Mouse (Mus musculus): Measurements from ENCODE around the gene Plxnd1.

Plxnd1 gene

GRCm38 (mm10) chr6:115916611-115917010, 78.2 kb downstream of the Plxnd1 start:
- no peak for DNase-seq (ENCODE audit: low spot score)

DNA sequence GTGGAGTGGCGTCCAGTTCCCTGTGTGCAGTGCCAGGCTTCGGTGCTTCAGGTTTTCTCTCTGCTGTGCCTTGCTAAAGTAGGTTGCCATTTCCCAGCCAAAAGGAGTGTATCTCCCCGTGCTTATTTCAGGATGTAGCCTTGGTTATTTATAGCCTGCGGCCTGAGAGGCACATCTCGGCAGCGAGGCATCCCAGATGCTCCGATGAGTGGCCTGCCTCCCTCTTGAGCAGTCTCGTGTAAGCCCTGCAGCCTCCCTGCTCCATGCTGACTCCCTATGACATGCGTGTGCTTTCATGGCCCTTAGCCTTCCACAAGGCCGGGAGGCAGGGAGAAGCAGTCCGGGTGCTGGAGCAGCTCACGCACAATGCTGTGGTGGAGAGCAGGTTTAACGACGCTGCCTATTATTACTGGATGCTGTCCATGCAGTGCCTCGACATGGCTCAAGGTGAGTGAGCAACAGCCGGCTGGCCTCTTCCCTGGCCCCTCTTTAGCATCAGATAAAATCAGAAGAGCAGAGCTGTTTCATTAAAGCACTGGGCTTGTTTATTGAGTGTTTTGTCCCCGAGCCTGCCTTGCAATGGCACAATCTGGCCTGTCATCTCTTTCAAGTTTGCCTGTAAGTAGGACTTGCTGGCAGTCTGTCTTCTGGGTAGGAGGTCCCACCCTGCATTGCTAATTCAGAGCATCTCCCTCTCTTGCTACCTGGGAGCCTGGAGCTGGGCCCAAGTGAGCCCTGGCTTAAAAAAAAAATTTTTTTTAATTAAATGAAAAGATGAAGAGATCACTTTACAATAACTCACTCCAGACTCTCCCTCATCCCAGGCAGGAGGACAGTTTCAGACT, 79.0 kb downstream of the Plxnd1 start:
- DNase-seq (ENCODE audit: low spot score), result no peak

DNA sequence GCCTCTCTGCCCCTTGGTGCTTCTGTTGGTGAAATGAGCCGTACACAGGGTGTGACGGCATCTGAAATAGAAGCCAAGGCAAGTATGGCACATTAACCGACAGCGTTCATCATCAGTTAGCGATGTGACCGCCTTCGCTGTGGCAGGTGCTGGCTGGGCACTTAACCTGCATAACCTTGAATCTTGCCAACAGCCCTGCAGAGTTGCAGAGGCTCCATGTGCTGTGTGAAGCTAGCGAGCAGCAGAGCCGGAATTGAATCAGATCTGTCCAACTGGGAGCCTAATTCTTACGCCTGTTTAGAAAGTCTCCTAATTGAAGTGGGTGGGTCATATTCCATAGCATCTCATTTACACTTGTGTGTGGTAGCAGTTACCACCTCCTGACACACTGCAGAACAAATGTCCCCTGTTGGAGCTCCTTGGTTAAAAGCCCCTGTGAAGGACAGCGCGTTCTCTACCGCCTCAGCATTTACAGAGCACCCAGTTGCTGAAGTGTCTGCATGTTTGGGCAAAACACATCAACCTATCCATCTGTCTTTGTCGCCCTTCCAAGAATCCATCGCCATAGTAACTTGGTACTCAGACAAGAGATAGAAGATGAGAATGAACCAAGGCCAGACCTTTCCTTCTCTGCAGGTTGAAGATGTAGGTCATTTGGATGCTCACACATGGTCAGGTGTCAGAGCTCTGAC, 80.1 kb downstream of the Plxnd1 start:
- DNase-seq (ENCODE audit: low spot score), result no peak

- DNase-seq (ENCODE audit: low spot score), result no peak
Observed at GRCm38 (mm10) chr6:115913482-115913881, 81.3 kb downstream of the Plxnd1 start.

DNA sequence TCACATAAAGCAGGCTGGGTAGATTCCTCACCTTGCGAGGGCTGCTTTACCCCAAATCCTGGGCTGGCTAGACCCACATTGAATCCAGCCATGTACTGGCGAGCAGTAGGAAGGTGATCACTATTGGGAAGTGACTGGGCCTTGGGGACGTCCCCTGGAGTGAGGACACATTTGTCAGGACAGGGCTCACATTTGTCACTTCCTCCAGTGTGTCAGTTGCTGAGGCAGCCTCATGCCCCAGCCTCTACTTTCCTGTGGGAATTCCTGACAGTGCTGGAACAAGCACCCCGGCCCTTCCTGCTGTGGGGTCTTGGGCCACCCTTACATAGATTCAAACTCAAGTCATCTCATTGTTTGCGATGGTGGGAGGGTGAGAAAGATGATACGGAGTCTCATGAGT, 83.0 kb downstream of the Plxnd1 start:
- DNase-seq (ENCODE audit: low spot score), result no peak

GRCm38 (mm10) chr6:115909940-115910339, 84.9 kb downstream of the Plxnd1 start:
- no peak for DNase-seq (ENCODE audit: low spot score)

DNA sequence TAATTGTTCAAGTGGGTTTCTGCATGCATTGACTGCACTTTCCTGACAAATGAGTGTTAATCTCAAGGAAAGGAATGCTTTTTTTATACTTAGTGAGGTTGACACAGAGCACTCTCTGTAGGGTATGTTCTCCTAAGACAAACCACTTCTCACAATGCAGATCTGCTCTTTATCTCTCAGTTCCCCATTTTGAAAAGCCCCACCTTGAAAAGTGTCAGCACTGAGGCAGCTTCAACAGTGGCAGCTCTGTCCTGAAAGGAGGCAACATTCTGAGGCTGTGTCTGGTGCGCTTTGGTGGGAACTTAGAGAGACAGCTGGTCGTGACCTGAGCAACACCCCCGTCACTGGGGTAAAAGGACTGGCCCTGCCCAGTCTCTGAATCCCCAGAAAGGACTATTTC, 85.8 kb downstream of the Plxnd1 start:
- DNase-seq (ENCODE audit: low spot score), result no peak

GRCm38 (mm10) chr6:115908421-115908982, 86.3 kb downstream of the Plxnd1 start:
- DNase-seq (ENCODE audit: low spot score), result no peak

GRCm38 (mm10) chr6:115906871-115907270, 87.9 kb downstream of the Plxnd1 start:
- DNase-seq (ENCODE audit: low spot score), result no peak

DNA sequence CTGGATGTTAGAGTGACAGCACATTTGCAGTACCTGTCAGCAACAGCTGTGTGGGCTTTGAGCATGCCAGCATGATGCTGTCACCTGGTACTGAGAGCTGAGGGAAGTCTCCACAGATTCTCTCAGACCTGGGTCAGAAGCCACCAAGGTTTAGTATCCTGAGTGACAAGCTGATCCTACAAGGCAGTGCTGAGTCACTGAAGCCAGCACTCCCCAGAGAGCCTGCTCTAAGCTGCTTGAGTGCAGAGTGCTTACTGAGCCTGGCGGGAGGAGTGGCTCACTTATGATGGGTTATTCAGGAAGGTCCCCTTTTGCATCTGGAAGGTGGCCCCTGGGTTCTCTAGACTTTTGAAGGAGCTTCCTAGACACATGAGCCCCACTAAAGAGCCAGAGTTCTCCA, 88.3 kb downstream of the Plxnd1 start:
- no peak for DNase-seq (ENCODE audit: low spot score)

DNA sequence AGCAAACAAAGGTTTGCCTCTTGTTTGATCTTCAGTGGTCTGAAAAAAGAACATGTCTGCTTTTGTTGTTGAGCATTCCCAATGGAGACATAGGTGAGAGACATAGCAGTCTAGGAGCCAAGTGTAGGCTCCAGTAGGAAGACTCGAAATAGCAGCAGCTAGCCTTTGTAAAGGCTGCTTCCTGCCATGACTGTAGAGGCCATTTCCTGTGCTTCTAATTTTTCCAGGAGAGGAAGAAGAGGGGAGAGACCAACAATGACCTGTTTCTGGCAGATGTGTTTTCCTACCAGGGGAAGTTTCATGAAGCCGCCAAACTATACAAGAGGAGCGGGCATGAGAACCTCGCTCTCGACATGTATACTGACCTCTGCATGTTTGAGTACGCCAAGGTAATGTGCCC, 89.2 kb downstream of the Plxnd1 start:
- no peak for DNase-seq (ENCODE audit: low spot score)
